Mouse (Mus musculus): ENCODE results near the gene Pmpcb. TPM values are rescaled to one million over a fixed set of nuclear protein-coding genes. Genes with fewer than 3 reads are reported as not detected.
A peak's percentile ranks its signal among the peaks of the same experiment; 100 is the strongest.
"Not testable (repeated sequence)": the region's sequence is repeated elsewhere in the genome, so short reads cannot be mapped to it uniquely, and the experiment has no call there.

Pmpcb gene
- polyA plus RNA-seq, 1 experiment from 2014 or later: 84.4 TPM

DNA sequence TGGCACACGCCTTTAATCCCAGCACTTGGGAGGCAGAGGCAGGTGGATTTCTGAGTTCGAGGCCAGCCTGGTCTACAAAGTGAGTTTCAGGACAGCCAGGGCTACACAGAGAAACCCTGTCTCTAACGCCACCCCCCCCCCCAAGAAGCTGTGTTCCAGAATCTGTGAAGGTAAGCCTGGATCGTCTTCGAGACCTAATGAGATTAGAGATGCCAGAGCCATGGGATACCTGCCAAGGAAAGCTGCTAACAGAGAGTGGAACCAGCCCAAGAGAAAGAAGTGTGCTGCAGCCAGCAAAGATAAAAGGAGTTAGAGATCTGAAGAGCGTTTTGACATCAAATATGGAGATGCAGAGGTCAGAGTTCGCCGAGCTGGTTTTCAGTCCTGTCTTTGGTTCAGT, 28.9 kb upstream of the Pmpcb start:
- H3K9me3 ChIP-seq (replicated peaks); H3K4me3 ChIP-seq; H3K27me3 ChIP-seq (ENCODE audit: low read depth, poor library complexity, severe bottlenecking); H3K4me1 ChIP-seq; H3K36me3 ChIP-seq; DNase-seq (ENCODE audit: low spot score); H3K27ac ChIP-seq: not testable (repeated sequence)
- WGBS: 91% methylated on average over 8 of the region's 8 CpGs

DNA sequence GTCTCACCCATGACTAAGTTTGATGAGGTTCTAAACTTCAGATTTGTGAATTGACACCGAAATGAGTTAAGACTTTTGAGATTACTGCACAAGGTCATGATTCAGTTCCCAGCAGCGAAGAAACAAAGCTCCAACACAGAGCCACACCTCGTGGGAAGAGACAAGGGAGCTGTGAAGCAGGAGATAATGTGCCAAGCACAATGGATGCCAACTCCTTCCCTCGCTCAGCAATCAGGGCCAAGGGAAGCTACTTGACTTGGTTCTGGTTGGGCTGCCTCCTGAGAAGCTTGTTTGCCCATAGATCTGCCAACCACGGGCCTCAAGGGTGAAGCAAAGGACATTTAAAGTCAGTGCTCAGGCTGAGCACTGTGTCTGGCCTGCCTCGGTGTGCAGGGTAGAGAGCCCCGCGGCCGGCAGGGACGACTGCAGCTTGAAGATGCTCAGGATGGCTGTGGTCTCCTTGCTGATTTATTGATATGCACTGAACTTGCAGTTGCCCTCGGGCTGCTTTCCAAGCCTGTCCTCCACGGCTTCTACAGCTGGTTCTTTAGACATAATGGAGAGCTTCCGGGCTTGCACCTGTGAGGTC, 24.7 kb upstream of the Pmpcb start:
- H3K27me3 ChIP-seq (ENCODE audit: low read depth, poor library complexity, severe bottlenecking): no peaks in the 10 kb centered on the region
- no peak for DNase-seq (ENCODE audit: low spot score)
- WGBS: 81% methylated on average over 13 of the region's 13 CpGs

DNA sequence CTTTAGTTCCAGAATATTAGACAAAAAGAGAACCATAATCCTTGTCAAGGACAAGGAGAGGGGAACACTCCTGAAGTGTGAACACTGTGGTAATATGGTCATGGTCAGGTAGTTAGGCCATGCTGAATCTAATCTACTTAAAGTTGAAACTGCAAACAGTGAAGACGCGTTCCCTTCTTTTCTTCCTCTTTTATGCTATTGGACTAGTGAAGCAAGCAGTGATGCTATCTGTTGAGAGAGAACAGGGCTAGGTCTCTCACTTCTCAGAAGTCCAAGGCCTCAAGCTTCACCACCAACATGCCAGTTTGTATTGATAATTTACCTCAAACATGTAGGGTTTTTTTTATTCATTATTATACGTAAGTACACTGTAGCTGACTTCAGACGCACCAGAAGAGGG, 22.5 kb upstream of the Pmpcb start:
- Histone ChIP-seq H3K27ac (no peak overlapping the region), H3K36me3 (no peaks in the 10 kb centered on the region), H3K4me3 (no peak overlapping the region), H3K9me3 (replicated peaks) (no peaks in the 10 kb centered on the region), H3K4me1 (no peaks in the 10 kb centered on the region), H3K27me3 (ENCODE audit: low read depth, poor library complexity, severe bottlenecking) (no peaks in the 10 kb centered on the region)
- WGBS: 93% methylated on average over 4 of the region's 4 CpGs
- no peak for DNase-seq (ENCODE audit: low spot score)

More for the DNA sequence above, 24.7 kb upstream of the Pmpcb start:
- Histone ChIP-seq H3K4me3 (no peak overlapping the region), H3K9me3 (replicated peaks) (no peaks in the 10 kb centered on the region), H3K36me3 (no peaks in the 10 kb centered on the region), H3K4me1 (no peaks in the 10 kb centered on the region), H3K27ac (no peak overlapping the region)

DNA sequence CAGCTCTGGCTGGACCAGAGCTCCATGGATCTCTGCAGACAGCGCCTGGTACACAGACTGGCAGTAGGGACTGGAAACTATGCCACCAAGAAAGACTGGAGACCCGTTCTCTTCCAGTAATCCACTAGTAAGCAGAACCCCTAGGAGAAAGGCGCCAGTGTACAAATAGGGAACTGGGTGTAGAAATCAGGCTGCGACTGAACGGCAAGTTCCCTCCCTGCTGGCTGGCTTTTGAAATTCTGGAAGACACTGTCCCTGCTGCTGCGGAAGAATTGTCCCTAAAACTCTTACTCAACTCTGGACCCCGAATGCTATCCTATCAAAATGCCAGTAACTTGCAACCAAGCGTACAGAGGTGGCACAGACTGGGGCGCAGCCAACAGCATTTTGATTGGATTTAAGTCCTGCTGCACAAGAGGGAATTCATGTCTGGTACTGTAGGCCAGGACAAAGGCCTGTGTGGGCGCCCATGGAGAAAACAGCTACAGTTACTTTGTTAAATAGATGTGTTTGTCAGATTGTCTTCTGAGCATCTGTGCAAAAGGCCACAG, 19.7 kb upstream of the Pmpcb start:
- no peaks in the 10 kb centered on the region for H3K36me3 ChIP-seq
- WGBS: 91% methylated on average over 10 of the region's 10 CpGs
- peaks cover 3% of the 10 kb centered on the region; the same call in 1 of the 2 replicates for H3K4me1 ChIP-seq
- no peak overlapping the region for H3K27ac ChIP-seq
- H3K27me3 ChIP-seq (ENCODE audit: low read depth, poor library complexity, severe bottlenecking): no peaks in the 10 kb centered on the region
- DNase-seq (ENCODE audit: low spot score): no peak
- no peak overlapping the region for H3K4me3 ChIP-seq
- no peaks in the 10 kb centered on the region for H3K9me3 ChIP-seq (replicated peaks)

DNA sequence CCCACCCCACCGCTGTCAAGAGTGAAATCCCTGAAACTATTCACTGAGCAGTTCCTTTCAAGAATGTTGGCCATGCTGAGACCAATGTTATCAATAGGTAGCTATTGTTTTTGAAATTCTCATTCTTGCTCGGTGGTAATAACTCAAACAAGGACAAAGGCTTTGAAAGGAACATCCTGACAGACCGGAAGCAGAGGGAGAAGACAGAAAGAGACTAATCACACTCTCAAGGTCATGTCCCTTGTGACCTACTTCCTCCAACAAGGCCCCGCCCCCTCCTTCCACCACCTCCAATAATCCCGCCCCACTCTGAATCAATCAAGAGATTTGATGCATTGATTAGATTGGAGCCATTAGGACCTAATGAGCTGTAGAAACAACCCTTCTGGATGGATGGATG, 18.4 kb upstream of the Pmpcb start:
- no peak for DNase-seq (ENCODE audit: low spot score)
- WGBS: 89% methylated on average over 5 of the region's 5 CpGs
- H3K4me1 ChIP-seq: peaks cover 5% of the 10 kb centered on the region; the same call in 1 of the 2 replicates
- H3K4me3 ChIP-seq: no peak overlapping the region
- H3K27me3 ChIP-seq (ENCODE audit: low read depth, poor library complexity, severe bottlenecking): no peaks in the 10 kb centered on the region
- no peaks in the 10 kb centered on the region for H3K9me3 ChIP-seq (replicated peaks)
- H3K36me3 ChIP-seq: no peaks in the 10 kb centered on the region
- no peak overlapping the region for H3K27ac ChIP-seq

DNA sequence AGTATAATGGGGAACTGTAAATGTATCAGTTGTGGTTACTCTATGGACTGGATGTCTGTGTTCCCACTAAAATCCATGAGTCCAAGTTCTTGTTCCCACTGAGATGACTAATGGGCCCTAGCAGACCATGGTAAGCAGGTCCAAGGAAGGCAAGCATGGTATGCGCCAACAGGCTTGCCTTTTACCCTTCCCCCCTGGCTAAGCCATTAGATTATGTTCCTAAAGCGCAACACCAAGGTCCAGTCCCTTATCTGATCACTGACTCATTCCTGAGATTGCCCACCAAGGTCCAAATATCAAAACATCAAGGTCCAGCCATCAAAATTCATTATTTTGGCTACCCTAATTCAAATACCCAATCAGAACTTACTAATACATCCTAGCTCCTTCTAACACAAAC, 17.7 kb upstream of the Pmpcb start:
- no peaks in the 10 kb centered on the region for H3K27me3 ChIP-seq (ENCODE audit: low read depth, poor library complexity, severe bottlenecking)
- H3K9me3 ChIP-seq (replicated peaks): no peaks in the 10 kb centered on the region
- 91% methylated on average over 2 of the region's 2 CpGs for WGBS
- H3K4me1 ChIP-seq: peaks cover 5% of the 10 kb centered on the region; the same call in 1 of the 2 replicates
- DNase-seq (ENCODE audit: low spot score): no peak
- no peak overlapping the region for H3K4me3 ChIP-seq
- no peak overlapping the region for H3K27ac ChIP-seq
- H3K36me3 ChIP-seq: no peaks in the 10 kb centered on the region

DNA sequence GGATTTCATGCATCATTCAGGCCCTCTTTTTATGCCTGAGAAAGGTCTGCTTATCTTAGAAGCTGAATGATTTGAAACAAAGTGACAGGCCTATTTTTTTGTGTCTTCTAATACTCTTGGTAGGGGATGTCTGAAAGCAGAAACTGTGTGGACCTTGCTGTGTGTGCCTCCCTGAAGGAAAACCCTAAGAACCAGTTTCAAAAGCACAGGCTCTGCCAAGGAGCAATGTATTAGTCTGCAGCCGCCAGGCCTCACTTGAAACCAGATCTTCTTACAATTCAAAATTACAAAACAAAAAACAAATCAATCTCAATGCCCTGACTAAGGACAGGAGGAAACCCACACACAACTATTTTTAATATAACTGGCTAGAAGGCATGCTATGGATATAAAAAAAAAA, 12.5 kb upstream of the Pmpcb start:
- Histone ChIP-seq H3K9me3 (replicated peaks) (no peaks in the 10 kb centered on the region), H3K27ac (peak overlapping the region; percentile 21; the same call in 1 of the 2 replicates), H3K27me3 (ENCODE audit: low read depth, poor library complexity, severe bottlenecking) (no peaks in the 10 kb centered on the region), H3K4me3 (no peak overlapping the region), H3K4me1 (peaks cover 5% of the 10 kb centered on the region; the same call in 1 of the 2 replicates), H3K36me3 (no peaks in the 10 kb centered on the region)
- 78% methylated on average over 1 of the region's 1 CpGs for WGBS
- no peak for DNase-seq (ENCODE audit: low spot score)

DNA sequence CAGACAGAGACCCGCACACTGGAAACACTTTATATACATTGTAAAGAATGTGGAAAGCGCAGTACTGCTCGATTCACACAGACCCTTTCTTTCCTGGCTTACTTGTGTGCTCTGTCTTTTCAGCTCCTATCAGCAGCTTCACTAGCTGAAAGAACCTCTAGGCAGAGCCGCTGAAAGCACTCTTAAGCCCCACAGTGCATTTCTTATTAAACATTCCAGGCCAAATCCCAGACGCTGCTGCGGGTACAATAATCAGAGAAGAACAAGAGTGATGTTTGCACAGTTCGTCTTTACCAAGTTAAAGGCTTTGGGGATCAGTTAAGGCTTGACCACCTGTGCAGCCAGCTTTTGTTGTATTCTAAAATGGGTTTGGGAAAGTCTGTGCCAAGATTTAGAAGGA, 12.1 kb upstream of the Pmpcb start:
- Histone ChIP-seq H3K4me3 (no peak overlapping the region), H3K27ac (no peak overlapping the region), H3K4me1 (peaks cover 5% of the 10 kb centered on the region; the same call in 1 of the 2 replicates), H3K27me3 (ENCODE audit: low read depth, poor library complexity, severe bottlenecking) (no peaks in the 10 kb centered on the region), H3K9me3 (replicated peaks) (no peaks in the 10 kb centered on the region), H3K36me3 (no peaks in the 10 kb centered on the region)
- 79% methylated on average over 7 of the region's 7 CpGs for WGBS
- no peak for DNase-seq (ENCODE audit: low spot score)

DNA sequence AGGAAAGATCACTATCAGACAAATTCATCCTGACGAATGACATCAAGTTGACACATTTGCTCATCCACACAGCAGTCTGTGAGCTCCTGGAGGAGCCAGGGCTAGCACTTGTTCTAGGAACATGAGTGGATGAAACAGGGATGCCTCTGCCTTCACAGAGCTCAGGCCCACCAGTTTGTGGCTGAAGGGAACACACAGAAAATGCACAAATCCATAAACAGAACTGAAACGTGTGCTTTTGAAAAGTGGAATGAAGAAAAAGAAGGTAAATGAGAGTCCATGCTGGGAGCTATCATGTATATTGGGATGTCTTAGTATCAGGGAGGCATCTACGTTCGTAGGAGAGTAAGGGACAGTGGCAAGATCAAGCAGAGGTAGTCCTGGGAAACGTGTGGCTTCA, 7.8 kb upstream of the Pmpcb start:
- H3K27ac ChIP-seq: no peak overlapping the region
- H3K9me3 ChIP-seq (replicated peaks): no peaks in the 10 kb centered on the region
- H3K4me1 ChIP-seq: 0 out of 2 replicates have a peak, but pooled peaks cover 4% of the 10 kb centered on the region
- H3K4me3 ChIP-seq: no peak overlapping the region
- WGBS: 77% methylated on average over 5 of the region's 5 CpGs
- no peak for DNase-seq (ENCODE audit: low spot score)
- no peaks in the 10 kb centered on the region for H3K36me3 ChIP-seq
- H3K27me3 ChIP-seq (ENCODE audit: low read depth, poor library complexity, severe bottlenecking): no peaks in the 10 kb centered on the region

DNA sequence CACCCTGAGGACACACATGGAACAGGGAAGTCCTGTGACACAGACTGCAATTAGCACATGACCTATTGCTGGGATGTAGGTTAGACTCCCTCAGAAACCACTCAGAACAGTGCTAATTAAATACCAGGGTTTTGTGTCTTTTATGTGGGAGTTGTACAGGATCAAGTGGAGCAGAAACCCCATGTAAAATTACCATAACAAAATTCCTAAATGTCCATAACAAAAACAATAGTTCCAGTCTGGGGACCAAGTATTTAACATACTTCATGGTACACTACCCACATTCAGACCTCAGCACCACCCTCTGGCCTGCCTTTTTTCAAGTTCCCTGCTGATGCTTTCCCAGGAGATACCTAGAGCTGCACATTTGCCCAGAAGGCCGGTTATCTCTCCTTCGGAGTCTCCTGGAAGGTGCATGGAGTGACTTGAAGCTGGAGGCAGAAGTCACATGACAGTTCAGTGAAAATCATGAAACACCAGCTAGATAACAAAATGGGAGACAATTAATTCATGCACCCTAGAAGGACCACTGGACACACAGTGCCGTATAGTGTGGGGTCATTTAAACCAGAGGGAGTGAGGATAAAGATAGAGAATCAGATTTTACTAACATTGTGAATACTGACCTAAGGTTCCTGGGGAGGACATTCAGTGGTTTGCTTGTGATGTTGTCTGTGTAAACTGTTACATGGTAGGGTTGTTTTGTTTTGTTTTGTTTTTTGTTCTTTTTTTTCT, 4.6 kb upstream of the Pmpcb start:
- no peaks in the 10 kb centered on the region for H3K27me3 ChIP-seq (ENCODE audit: low read depth, poor library complexity, severe bottlenecking)
- WGBS: 94% methylated on average over 3 of the region's 3 CpGs
- H3K4me3 ChIP-seq: no peak overlapping the region
- H3K9me3 ChIP-seq (replicated peaks): no peaks in the 10 kb centered on the region
- no peak for DNase-seq (ENCODE audit: low spot score)
- no peaks in the 10 kb centered on the region for H3K36me3 ChIP-seq
- no peak overlapping the region for H3K27ac ChIP-seq
- 0 out of 2 replicates have a peak, but pooled peaks cover 4% of the 10 kb centered on the region for H3K4me1 ChIP-seq

DNA sequence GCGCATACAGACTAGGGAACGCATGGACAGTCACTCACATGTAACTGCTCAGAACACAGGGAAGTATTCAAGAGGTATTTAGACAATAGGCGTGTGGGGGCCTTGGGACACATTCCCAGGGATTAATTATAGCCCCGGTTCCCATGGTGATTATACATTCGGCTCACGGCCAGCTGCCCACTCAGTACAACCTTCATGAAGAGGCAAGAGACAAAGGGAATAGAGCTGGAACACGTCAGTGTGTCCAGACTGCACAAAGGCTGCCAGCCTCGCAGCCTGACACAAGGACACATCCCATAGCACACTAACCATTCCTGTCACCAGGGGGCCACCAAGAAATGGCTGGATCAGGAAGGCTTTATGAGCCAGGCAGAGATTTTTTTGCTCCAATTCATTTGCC, 4.0 kb upstream of the Pmpcb start:
- no peak for DNase-seq (ENCODE audit: low spot score)
- Histone ChIP-seq H3K4me1 (peaks cover 8% of the 10 kb centered on the region), H3K27me3 (ENCODE audit: low read depth, poor library complexity, severe bottlenecking) (no peaks in the 10 kb centered on the region), H3K27ac (no peak overlapping the region), H3K36me3 (no peaks in the 10 kb centered on the region), H3K4me3 (no peak overlapping the region), H3K9me3 (replicated peaks) (no peaks in the 10 kb centered on the region)
- whole genome bisulfite sequencing: 73% methylated on average over 8 of the region's 8 CpGs

DNA sequence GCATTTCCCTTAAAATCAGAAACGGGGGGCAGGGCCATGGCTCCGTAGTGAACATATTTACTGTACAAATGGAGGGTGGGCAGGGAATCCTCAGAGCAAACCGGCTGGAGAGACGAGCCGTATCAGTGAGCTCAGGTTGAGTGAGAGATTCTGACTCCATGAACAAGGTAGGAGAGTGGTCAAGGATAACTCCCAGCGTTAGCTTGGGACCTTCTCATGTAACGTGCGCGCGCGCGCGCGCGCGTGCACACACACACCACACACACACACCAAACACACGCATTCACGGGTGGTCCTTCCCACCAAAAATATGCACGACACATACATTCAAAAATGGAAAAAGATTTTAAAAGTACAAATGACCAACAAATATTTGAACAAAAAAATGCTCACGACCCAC, 1.8 kb upstream of the Pmpcb start:
- Histone ChIP-seq H3K27ac (no peak overlapping the region), H3K36me3 (peaks cover 17% of the 10 kb centered on the region), H3K27me3 (ENCODE audit: low read depth, poor library complexity, severe bottlenecking) (no peaks in the 10 kb centered on the region), H3K4me3 (peak overlapping the region; percentile 20; the same call in 1 of the 2 replicates), H3K9me3 (replicated peaks) (no peaks in the 10 kb centered on the region), H3K4me1 (peaks cover 11% of the 10 kb centered on the region)
- 85% methylated on average over 20 of the region's 20 CpGs for WGBS
- no peak for DNase-seq (ENCODE audit: low spot score)

DNA sequence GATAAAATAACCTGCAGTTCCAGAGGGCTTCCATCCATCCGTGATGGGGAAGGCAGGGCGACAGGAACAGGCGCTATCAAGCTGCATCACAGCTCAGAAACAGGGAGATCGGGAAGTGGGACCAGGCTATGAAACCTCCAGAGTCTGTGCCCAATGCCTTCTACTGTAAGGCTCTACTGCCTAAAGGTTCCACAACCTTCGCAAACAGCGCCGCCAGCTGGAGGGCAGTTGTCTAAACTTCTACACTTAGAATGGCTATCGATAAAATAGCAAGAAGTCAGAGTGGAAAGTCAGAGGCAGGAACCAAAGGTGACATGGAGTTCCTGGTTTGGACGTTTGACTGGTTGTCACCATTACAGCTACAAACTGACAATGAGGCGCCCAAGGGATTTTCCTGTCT, 1.4 kb upstream of the Pmpcb start:
- H3K27ac ChIP-seq: no peak overlapping the region
- DNase-seq (ENCODE audit: low spot score): peak; percentile 66
- no peaks in the 10 kb centered on the region for H3K27me3 ChIP-seq (ENCODE audit: low read depth, poor library complexity, severe bottlenecking)
- peaks cover 22% of the 10 kb centered on the region for H3K36me3 ChIP-seq
- WGBS: 24% methylated on average over 10 of the region's 10 CpGs
- H3K4me3 ChIP-seq: peak overlapping the region; percentile 20; the same call in 1 of the 2 replicates
- peaks cover 11% of the 10 kb centered on the region for H3K4me1 ChIP-seq
- H3K9me3 ChIP-seq (replicated peaks): no peaks in the 10 kb centered on the region
